Mouse (Mus musculus) adrenal gland, postnatal 4 days (tissue): ENCODE data around the gene Pbp2. TPM values are rescaled to one million over a fixed set of nuclear protein-coding genes. Genes with fewer than 3 reads are reported as not detected.

Source experiments
- DNase-seq, 2 experiments: peaks; one replicate each; pipeline ENCODE4 v3.0.0; 2021 to 2022; ENCODE audit warnings: low spot score in 2 of 2, mixed read lengths in 2 of 2
- long read RNA-seq, 2 experiments: library from polyadenylated mRNA; stranded (forward); transcript quantifications; one replicate each; pipeline ENCODE4 v2.0.0; 2021
- total RNA-seq, 2 experiments: library from RNA; stranded (reverse); gene quantifications; 2 replicates each; pipeline ENCODE4 v1.2.3; 2021

Pbp2 gene
- total RNA-seq, result not detected
- long read RNA-seq, experiment 1, result 0 reads
- long read RNA-seq, experiment 2, result 0 reads

DNA sequence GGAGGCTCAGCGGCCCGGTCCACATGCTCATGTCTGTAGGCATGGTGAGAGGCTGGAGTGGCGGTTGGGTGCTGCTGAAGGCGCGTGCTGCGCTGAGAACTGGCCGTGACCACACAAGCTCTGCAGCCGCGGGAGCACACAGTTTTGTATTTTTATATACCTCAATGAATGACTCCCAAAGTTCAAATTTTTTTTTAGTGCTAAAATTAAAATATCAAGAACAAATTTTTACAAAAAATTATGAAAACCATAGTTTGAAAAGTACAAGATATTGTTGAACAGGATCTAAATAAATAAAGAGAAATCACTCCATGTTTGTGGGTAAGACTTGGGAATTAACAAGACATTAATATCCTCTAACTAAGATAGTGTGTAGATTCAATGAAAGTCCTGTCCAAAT, at the start of gene Pbp2:
Gene Pbp2 (minus strand): TSS at position 101 of the 400 bp plus-strand sequence.
- DNase-seq, result no peak

DNA sequence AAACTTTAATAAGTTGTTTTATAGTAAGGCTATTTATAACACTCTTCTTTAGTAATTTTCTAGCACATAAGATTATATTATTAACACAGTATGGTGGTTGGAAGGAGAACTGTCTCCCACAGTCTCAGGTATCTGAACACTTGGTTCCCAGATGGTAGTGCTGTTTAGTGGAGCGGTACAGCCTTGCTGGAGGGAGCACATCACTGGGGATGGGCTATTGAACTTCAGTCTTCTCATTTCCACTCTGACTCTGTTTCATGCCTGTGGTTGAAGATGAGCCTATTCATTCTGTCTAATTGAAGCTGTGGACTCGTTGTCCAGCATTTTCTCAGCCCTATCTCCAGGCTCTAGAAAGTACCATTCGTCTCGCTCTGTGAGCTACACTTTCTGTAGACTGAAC, 44.7 kb upstream of the Pbp2 start:
- no peak for DNase-seq

GRCm38 (mm10) chr6:135352537-135352936, 42.3 kb upstream of the Pbp2 start:
- no peak for DNase-seq

DNA sequence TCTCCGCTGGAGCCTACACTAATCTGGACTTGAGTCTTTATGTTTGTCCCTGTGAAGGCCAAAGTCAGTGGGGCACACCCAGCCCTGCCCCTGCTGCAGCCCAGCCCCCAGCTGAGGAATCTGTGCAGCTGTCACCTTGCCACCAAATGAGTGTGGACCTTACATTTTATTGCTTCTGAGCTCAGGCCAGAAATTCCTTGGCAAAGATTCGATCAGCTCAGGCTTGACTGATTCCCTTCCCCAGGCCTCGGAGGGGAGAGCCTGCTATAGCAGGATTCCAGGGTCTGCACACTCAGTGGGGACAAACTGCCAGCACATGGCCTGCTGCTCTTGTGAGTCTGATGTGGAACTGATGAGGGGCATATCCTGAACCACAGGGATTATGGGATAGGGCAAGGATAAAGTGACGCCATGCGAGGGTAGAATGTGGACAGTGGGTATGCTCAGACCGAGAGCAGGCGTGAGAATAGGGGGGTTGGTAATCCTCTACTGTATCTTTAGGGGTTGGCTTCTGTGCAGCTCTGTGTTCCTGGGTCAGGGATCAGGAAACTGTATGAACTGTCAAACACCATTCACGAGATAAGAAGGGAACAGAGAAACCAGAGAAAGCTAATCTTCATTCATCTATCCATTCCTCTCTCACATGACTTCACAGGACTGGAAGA, 41.6 kb upstream of the Pbp2 start:
- DNase-seq, result no peak

- DNase-seq, result no peak
Observed at GRCm38 (mm10) chr6:135341076-135341378, 30.8 kb upstream of the Pbp2 start.

DNA sequence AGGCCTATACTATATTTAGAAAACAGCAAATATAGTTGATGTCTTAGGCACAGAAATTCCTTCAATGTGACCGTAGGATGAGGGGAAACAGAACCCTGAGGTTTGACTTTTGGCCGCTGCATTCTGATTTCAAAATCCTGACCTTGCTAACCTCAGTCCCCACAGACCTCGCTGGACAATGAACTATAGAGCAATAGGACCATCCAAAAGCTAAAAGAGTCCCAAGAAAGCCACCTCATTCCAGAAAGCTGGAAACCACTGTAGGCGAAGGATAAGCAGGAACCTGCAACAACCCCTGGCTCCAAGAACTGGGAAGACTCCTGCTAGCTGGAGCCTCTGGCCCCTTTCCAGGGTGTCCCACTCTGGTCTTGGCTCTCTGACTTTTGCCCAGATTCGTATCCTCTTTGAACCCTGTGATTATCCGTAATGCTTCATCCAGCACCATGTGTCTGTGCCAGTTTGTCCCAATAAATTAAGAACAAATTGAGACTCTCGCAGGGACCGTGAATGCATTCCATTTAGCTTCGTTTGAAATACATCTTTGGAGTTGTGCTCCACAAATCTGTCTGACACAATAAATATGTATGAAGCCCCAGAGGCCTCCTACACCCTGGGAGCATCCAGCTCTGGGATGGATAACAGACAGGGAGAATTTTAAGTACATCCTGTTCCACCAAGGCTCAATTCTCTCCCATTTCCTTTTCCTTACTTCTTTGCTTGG, 30.3 kb upstream of the Pbp2 start:
- no peak for DNase-seq

- no peak for DNase-seq
Observed at GRCm38 (mm10) chr6:135336376-135336775, 26.2 kb upstream of the Pbp2 start.

DNA sequence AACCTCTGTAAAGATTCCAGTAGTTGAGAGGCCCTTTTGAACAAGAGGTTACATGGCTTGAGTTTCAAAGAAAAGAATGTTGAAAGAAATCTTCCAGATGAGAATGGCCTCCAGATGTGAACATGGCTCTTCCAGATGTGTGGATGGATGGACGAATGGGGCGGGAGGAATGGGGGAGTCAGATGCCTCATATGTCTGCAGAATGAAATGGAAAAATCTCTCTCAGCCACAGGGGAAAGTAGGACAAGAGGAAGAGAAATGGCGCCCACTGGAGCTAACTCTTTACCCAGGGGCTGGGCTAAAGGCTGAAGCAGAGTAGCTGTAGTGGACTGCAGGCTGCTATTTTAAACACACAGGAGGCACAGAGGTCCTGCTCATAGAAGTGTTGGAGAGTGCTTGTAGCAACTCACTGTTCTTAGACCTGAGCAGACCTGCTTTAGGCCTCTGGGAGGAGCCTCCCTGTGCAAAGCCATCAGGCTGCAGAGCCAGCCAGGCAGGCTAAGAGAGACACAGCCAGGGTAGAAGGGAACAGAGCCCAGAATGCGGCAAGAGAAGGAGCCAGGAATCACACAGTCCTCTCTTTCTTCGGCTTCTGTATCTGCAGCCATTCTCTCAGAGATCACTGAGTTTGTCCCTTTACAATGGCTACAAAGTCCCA, 23.9 kb upstream of the Pbp2 start:
- DNase-seq, result no peak

GRCm38 (mm10) chr6:135332737-135333281, 22.6 kb upstream of the Pbp2 start:
- DNase-seq, result no peak

DNA sequence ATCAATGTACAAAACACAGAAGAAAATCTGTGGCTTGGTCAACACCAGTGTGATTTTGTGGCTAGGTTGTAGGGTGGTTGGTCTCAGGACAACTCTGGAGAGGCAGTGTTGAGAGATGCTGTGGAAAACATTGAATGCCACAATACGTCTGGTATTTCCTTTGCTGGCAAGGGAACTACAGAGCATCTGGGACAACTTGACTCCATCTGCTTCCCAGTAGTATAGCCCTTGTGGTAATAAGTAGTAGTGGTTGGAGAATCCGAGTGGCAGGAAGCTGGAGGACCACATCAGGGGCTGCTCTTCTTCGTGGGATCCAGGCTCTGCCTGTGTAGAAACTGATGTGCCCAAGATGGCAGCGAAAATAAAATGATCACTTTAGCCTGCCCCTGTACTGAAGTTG, 21.7 kb upstream of the Pbp2 start:
- DNase-seq, result no peak

DNA sequence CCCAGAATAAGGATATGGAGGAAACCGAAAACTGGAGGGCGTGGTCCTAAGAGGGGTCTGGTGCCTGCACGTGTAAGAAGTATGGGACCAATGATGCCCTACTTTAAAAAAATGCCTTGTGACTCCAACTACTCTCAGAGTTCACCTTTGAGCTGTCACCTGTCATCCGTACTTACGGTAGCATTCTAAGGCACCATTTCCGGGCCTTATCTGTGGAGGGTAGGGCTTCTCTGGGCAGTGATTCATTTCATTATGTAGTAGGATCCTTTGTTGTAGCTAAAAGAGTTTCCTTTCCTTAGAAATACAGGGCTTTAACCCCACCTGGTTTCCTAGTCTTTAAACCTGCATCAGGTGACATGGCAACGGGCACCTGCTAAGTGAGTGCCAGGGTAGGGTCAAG, 16.6 kb upstream of the Pbp2 start:
- no peak for DNase-seq

DNA sequence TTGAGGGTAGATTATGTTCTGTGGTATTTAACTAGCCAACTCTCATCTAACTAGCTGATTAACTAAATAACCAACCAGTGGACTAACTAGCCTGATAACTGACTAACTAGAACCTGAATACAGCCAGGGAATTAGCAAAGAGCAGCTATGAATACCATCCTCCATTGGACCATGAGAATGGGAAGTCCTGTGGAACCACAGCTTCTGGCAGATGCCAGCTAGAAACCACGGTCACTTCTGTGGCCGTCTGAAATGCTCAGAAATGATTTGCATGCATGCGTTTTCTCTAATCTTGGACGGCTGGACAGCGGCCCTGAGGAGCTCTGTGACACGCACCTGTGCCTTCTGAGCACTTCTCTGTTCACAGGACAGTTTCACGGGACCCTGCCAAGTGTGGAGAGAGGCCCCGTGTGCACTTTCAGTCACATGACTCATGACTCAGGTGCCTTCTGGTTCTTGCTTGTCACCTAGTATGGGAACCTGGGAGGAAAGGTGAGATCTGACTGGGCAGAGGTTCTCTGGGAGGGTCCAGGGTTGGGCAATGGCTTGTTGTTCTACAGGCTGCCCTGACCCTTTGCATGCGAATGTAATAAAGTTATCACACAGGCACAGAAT, 14.6 kb upstream of the Pbp2 start:
- no peak for DNase-seq

DNA sequence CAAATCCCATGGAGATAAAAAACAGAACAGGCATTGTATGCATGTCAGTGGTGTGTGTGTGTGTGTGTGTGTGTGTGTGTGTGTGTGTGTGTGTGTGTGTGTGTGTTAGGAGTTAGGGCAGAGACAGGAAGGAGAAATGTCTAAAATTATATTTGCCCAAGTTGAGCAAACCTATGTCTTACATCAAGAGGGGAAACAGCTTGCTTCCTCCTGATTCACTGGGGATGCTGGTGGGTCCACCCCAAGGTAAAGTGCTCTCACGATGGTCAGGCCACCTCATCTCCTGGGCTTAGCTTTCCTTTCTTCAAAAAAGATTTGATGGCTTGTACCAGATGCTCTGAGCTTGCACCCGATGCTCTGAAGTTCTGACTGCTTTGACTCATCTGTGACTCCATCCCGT, 13.9 kb upstream of the Pbp2 start:
- DNase-seq, result no peak

DNA sequence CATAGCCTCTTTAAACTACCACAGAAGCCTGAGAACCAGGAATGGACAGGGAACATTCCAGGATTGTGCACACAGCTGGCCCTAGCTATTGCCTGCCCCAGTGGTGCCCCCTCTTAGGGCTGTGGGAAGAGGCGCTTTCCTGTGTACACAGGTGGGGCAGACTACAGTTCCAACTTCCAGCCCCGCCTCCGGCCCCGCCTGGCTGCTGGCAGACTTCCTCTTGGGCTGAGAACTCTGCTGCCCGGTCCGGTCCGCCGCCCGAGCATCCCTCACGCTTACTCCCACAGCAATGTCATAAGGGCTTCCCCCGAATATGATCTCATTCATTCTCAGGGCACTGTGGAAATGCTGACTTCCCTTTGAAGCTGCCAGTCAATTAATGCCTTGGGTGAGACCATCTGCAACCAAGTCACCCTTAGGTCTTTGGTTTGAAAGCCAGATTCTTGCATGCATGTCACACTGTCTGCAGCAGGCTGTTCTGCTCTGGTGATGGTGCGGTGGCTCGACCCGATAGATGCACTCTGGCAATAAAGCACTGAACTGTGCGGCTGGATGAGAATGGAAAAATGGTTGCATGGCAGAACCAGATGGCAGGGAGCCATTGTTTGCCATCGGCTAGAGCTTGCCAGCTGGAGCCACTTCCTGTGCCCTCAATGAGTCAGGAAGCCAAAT, 13.2 kb upstream of the Pbp2 start:
- no peak for DNase-seq

DNA sequence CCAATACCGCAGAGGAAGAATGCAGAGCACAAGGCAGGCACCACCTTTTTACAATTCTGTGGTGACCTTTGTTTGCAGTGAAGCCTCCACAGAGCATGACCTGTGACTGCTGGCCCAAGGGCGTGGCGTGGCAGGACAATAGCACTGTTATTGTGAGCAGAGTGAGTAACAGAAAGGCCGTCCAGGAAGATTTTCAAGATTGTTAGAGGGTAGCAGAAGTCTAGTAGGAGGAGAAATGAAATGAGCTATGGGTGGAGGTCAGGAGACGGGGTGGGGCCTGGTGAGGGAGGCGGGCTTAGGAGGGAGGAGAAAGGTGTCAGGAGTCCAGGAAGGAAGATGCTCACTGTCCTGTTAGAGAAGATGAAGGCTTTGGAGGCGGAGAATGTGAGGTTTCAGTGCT, 12.5 kb upstream of the Pbp2 start:
- DNase-seq, result no peak

DNA sequence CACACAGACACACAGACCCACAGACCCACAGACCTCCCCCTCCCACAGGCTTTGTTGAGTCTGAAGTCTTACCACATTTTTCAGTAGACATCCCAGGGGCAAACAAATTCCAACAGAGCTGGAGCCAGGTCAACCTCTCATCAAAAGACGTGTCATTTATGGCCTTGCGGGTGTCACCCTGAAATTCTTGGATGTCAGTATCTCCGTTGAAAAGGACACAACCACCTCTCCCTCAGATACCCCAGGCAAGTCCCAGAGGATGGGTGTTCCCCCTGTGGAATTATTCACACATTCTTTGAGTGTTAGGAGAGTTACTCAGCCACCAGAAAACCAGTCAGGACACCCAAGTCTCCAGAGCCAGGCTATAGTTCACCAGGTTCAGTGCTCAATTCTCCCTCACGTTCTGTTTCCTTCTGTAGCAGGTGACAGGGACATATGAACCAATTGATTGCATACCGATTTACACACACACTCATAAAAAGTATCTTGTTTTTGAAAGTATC, 9.3 kb upstream of the Pbp2 start:
- no peak for DNase-seq

DNA sequence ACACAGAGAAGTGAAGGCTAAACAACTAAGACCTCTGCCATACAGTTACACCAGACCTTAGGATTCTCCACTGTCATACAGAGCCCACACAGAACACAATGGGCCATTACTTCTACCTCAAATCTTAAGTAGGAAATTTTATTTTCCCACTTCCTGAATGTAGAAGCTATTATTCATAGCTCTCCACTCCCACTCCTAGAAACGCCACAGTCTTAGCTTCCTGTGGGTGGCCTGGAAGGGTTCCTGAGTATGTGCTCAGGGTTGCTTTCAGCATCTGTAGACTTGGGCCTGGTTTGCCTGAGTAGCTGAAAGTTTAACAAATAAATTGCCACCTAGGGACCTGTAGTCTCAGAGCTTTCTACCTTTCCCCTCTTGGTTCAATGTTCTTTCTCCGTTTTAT, 5.9 kb upstream of the Pbp2 start:
- DNase-seq, result no peak

DNA sequence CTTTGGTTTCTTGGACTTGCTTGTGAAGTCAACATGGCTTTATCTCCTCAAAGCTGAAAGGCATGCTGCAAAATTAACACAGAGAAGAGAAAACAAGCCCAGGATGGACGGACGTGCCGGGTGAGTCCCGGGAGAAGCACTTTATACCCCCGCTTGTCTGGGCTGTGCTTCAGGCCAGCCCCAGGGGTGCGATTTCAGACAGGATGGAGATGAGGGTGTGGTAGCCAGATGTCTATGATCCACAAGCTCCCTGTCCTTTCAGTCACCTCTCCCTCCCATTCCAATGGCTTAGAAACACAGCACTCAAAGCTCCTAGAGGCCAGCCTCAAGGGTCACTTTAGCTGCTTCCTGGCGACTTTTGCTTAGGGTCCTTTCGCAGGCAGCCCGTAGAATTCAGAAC, 3.8 kb upstream of the Pbp2 start:
- DNase-seq, result no peak

DNA sequence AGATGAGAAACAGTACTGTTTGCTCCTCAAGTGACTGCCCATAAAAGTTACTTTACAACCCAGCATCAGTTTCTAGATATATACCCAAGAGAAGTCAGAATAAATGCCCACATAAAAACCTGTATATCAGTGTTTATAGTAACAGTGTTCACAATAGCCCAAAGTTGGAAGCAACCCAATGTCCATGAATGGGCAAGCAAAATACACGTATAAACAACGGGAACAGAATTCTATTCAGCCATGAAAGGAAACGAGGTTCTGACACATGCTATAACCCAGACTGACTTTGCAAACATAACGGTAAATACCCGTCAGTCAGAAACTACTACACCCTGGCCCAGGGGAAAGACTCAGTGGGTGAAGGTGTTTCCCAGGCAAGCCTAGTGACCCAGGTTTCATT, 1.8 kb upstream of the Pbp2 start:
- no peak for DNase-seq

GRCm38 (mm10) chr6:135304576-135305260, 5.5 kb downstream of the Pbp2 start:
- DNase-seq, result no peak
